Mouse (Mus musculus) thymus, adult 18-20 months (tissue): Measurements from ENCODE around the gene Cabp4.
A peak's percentile ranks its signal among the peaks of the same experiment; 100 is the strongest.
"Not testable (repeated sequence)": the region's sequence is repeated elsewhere in the genome, so short reads cannot be mapped to it uniquely, and the experiment has no call there.

Experiments
- DNase-seq, 2 experiments: peaks; one replicate each; pipeline ENCODE4 v3.0.0; 2022; ENCODE audit warnings: mixed read lengths in 2 of 2

The Cabp4 gene

DNA sequence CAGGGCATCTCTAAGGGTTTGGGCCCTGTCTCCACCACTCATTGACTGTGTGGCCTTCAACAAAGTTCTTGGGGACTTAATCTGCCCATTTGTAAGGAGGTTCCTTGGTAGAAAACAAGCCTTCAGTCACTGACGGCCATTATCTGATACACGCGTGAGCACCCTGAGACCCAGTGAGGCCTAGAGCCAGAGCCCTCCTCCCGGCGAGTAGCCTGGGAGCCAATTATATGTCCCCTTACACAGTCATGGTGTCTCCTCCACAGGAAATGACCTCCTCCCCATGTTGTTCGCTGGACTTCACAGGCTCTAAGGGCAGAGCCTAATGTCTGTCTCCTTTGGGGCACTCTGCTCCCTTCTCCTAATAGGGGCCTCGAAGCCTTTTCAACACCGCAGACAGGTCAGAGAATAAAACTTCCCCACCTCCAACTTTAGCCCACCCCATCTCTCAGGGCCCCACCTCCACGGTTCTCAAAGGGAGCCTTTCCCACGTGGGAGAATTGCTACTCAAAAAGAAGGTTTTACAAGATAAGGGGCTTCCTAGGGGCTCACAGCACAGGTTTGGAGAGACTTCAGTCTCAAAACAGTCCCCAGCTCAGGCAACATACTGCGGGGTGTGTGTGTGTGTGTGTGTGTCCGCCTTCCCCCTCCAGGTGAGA lies 2.7 kb upstream of the Cabp4 start:
- no peak for DNase-seq

GRCm38 (mm10) chr19:4145936-4146335 lies 2.1 kb upstream of the Cabp4 start:
- DNase-seq = no peak

- DNase-seq = no peak
These were observed 991 bp upstream of the Cabp4 start for GRCm38 (mm10) chr19:4144550-4145498.

- no peak for DNase-seq
These were observed 1.2 kb downstream of the Cabp4 start for GRCm38 (mm10) chr19:4142416-4143173.

DNA sequence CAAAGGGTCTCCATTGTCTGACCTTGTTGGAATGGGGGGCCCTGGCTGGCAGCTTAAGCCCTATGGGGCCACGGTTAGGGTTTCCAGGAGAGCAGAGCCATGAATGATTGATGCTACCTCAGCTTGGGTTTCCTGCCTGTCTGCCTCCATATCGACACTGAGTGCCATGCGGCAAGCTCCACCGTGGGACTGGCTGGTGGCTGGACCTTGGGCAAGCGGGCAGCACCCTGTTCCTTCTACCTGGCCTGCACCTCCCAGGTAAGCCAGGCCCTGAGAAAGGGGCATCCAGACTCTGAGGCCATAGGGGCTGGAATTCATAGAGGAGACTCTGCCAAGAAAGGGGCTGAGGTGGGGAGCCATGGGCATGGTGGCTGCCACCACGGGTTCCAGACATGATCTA lies 3.7 kb downstream of the Cabp4 start:
- no peak for DNase-seq

- DNase-seq = no peak
These were observed 4.4 kb downstream of the Cabp4 start, which contains the start of gene Gpr152 for GRCm38 (mm10) chr19:4139446-4139845. Gene Gpr152 (plus strand): TSS chr19:4139787.

DNA sequence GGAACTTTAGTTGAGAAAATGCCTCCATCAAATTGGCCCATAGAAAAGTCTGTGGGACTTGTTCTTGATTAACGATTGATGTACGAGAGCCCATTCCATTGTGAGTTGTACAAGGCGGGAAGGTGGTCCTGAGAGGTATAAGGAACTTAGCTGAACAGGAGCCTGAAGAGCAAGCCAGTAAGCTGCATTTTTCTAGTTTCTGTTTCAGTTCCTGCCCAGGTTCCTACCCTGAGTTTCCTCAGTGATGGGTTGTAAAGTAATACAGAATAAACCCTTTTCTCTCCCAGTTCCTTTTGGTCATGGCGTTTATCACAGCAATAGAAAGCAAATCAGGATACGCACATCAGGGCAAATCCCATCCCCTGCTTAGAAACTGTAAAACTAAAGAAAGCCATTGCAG lies 5.9 kb downstream of the Cabp4 start:
- DNase-seq = no peak

DNA sequence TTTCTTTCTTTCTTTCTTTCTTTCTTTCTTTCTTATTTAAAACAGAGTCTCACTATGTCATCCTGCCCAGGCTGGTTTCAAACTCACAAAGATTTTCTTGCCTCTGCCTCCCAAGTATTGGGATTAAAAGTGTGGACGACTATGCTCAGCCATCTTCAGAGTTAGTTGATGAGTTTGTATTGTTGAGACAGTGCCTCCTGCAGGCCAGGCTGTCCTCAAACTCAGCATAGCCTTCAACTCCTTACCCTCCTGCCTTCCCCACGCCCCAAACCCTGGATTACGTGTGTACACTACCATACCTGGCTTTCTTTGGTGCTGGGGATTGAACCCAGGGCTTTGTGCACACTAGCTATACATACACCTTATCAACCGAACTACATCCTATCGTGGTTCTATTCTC lies 7.4 kb downstream of the Cabp4 start:
- DNase-seq = no peak

DNA sequence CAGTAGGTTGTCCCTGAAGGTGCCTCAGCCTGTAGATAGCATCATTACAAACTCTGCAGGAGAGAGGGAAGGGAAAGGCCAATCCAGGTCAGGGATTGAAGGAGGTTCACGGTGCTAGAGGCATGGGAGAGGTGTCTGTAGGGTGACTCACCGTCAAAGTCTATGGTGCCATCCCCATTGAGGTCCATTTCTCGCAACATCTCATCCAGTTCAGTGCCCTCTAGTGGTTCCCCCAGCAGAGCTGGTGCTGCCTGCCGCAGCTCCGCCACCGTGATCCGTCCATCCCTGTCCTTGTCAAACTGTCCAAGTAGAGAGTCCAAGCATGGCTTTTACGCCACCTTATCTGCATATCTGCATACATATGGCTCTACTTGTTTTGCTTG lies 7.9 kb downstream of the Cabp4 start:
- DNase-seq = peak in 1 of 2 experiments; percentile 24

DNA sequence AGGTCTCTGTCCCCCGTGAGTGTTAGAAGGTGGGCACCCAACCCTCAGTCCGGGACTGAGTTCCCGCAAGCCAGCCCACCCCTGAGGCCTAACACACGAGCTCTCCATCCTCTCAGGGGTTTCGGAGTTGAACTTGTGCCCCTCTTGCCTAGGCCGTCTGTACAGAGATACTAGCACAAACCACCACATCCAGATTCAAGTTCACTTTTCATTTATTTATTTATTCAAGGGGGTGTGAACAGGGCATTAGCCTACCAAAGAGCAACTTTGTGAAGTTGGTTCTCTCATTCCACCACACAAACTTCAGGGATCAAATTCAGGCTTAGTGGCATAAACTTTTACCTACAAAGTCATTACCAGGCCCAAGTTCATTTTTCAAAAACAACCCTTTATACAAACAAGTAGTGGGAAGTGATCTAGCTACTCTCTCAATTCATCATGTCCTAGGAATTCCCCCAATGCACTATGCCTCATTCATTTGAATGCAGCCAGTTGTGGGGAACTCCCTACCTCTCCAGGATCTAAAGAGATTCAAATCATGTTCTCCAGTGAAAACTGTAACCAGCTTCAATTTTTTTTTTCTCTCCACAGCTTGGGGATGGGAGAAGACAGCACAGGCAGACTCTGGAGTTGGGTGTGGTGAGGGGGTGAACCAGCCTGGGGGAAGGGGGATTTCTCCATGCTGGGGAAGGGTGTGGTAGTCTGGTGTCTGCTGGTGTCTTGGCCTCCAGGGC lies 8.4 kb downstream of the Cabp4 start:
- peak in 1 of 2 experiments; percentile 10 for DNase-seq

GRCm38 (mm10) chr19:4134354-4134753 lies 9.5 kb downstream of the Cabp4 start:
- DNase-seq = no peak

DNA sequence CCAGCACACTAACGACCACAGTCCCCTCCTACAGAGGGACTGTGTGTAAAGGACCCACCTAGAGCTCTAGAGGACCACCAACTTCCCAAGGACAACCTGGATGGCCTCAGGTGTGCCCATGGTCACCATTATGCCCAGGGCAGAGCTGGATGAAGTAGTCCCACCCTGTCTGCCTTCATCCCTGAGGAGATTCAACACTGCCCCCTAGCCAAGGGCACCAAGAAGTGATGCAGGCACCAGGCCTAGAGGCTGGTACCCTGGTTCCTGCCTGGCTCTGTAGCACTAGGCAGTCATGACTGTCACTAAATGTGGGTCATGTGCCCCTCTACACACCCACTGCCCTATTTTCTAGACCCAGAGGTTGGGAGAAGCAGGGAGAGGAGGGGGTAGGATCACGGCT lies 12.1 kb downstream of the Cabp4 start:
- DNase-seq = peak in 1 of 2 experiments; percentile 14

GRCm38 (mm10) chr19:4131075-4131474 lies 12.8 kb downstream of the Cabp4 start:
- DNase-seq = no peak

DNA sequence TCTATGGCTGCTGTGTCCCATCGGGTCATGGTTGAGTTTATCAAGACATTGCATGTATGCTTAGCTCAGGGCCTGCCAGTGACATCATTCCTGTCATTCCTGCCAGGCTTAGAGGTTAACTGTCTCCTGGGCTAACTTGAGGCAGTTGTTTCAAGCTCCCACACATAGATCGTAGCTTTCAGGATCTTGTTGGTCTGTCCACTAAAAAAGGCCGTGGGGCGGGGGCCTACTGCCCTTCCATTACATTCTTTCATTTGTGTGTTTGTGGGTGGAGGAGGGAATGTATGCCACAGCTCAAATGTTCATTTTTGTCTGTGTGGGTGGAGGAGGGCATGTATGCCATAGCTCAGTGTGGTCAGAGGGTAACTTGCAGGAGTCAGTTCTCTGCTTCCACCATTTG lies 13.7 kb downstream of the Cabp4 start:
- DNase-seq = no peak

GRCm38 (mm10) chr19:4129462-4129861 lies 14.4 kb downstream of the Cabp4 start:
- no peak for DNase-seq

- no peak for DNase-seq
These were observed 16.9 kb downstream of the Cabp4 start for GRCm38 (mm10) chr19:4126759-4127495.

DNA sequence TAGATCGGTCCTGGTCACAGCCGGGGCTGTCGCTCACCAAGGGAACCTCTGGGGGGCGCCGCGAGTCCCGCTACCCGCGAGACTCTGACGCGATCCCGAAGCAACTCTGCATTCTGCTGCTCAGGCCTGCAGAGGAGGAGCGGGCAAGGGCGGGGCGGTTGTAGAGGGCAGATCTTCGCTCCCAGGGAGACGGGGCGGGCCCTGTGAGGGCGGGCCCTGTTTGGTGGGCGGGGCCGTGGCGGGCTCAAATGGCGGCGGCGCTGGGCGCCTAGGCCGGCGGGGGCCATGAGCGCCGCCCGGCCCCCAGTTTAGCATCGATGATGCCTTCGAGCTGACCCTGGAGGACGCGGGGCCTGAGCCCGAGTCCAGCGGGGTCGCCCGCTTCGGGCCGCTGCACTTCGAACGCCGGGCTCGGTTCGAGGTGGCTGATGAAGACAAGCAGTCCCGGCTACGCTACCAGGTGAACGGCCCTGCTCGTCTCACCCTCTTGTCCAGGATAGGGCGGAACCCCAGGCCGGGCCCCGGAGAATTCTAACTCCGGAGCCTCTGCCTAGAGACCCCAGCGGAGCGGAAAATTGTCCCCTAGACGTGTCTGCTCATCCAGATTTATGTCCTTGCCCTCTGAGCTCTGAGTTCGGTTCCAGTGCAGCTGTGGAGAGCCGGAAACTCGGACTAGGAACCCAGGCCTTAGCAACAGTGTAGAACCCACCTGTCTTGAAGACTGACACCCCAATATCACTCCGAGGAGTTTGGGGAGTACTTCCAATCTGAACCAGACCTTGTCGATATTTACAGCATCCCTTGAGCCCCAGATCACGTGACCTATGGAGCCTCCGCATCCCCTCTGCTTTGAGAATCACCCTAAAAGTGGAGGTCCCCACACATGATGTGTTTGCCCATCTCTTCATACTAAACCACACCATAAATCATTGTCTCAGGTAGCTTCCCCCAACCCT lies 17.8 kb downstream of the Cabp4 start, which contains the start of gene Aip:
TSS of gene Aip (minus strand) at position 118 of the 956 bp plus-strand sequence.
- DNase-seq = peak; percentile 99

DNA sequence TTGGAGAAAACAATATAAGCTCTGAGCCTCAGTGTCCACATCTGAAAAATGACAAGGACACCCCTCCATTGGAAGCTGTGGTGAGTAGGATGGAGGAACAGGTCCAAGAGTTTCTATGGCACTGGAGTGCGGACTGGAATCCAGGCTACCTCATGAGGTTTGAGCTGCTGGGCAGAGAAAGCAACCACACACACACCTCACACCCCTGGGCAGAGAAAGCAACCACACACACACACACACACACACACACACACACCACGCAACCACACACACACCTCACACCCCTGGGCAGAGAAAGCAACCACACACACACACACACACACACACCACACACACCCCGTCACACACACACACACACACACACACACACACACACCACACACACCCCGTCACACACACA lies 18.6 kb downstream of the Cabp4 start:
- DNase-seq = not testable (repeated sequence)

- no peak for DNase-seq
These were observed 19.4 kb downstream of the Cabp4 start for GRCm38 (mm10) chr19:4124432-4124831.
